Mouse (Mus musculus) small intestine, adult 2 months (tissue): ENCODE measurements around the gene D16Ertd472e.

ENCODE experiments used
- CTCF ChIP-seq: fragments of 200-500 bp; IDR thresholded peaks from 2 replicates; pipeline ENCODE4 v1.5.1; 2012; ENCODE audit warnings: low read depth, mild to moderate bottlenecking, control low read depth, inconsistent platforms, low read length, moderate library complexity, mixed read lengths; ENCODE audit not compliant: insufficient replicate concordance, insufficient read length; ENCODE audit errors: extremely low read depth
- POLR2A ChIP-seq: fragments of 200-500 bp; IDR thresholded peaks from 2 replicates; pipeline ENCODE4 v1.6.1; 2012; ENCODE audit warnings: low read depth, mild to moderate bottlenecking, control low read depth, inconsistent platforms, low read length, moderate library complexity

DNA sequence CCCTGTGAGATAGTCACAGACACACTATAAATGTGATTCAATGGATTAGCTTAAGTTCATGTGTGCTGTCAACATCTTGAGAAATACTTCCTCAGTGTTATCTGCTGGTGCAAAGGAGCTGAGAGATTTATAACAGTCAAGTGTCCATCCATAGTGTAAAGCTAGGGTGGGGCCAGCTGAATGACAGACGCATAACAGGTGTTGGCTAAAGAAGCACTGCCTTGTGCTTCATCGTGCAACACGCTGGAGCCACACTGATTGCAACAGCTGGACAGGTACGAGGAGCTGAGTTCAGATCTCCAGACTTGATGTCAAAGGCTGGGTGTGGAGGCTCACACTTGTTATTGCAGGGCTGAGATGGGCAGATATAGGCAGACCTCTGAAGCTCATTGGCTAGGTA, 7.5 kb upstream of the D16Ertd472e start:
- no peak for TF ChIP-seq POLR2A
- TF ChIP-seq CTCF, result no peak
